Mouse (Mus musculus): Measurements from ENCODE around the gene Thtpa.

DNA sequence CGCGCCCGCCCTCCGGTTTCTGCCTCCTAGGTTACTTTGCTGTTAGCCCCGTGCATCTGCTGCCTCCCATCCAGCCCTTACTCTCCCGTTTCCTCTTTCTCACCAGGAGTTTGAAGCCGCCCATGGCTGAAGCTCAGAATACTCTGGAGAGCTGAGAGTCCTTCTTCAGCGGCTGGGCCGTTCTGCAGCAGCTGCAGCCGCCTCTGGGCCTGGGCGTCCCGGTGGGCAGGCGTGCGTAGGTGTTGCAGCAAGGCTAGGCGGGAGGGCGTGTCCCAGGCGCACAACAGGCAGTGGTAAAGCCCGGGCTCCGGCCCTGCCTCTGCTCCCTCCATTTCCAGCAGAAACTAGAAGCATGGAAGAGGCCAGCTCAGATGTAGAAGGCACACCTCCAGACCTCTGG is 22.8 kb upstream of the Thtpa start:
- TF ChIP-seq CTCF (IDR thresholded peaks at IDR 0.05; ENCODE audit: low read depth, low read length) (no peak), POLR2A (IDR thresholded peaks at IDR 0.05; ENCODE audit: borderline replicate concordance, low read depth, low read length) (no peak)
